Mouse (Mus musculus): ENCODE measurements around the gene Gnb5.
"Not testable (repeated sequence)": the region's sequence is repeated elsewhere in the genome, so short reads cannot be mapped to it uniquely, and the experiment has no call there.

Gene Gnb5

GRCm38 (mm10) chr9:75361699-75362098 lies 55.6 kb downstream of the Gnb5 start:
- peak; percentile 17 for DNase-seq (ENCODE audit: low spot score)

- no peak for DNase-seq (ENCODE audit: low spot score)
These were observed 56.1 kb downstream of the Gnb5 start for GRCm38 (mm10) chr9:75362201-75362600.

DNA sequence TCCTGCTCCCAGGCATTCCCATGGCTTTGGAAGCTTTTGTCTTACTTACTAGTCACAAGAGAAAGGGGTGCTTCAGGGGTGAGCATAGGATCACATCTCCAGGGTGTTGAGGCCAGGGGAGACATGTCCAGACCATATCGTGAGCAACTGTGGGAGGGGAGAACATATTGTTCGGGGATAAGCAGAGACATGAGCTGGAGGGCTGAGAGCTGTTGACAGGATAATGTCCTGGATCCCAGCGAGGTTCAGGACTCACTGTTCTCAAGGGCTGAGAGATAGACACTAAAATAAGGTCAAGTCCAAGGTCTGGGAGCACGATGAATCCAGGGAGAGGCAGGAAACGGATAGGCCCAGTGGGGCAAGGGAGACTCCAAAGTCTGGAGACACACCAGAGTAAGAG lies 56.9 kb downstream of the Gnb5 start:
- peak; percentile 48 for DNase-seq (ENCODE audit: low spot score)

GRCm38 (mm10) chr9:75363702-75364101 lies 57.6 kb downstream of the Gnb5 start:
- not testable (repeated sequence) for DNase-seq (ENCODE audit: low spot score)

DNA sequence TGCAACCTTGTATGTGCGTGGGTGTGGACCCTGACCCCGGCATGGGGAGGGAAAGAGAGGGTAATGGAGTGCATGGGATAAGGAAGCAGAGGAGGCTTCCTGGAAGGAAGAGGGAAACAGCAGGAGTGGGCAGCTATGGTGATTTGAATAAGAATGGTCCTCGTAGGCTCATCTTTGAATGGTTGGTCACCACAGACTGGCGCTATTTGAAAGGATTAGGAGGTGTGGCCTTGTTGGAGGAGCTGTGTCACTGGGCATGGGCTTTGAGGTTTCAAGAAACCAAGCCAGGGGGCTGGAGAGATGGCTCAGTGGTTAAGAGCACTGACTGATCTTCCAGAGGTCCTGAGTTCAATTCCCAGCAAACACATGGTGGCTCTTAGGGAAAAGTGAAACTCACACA lies 59.1 kb downstream of the Gnb5 start:
- DNase-seq (ENCODE audit: low spot score): no peak

- no peak for DNase-seq (ENCODE audit: low spot score)
These were observed 60.1 kb downstream of the Gnb5 start for GRCm38 (mm10) chr9:75366191-75366590.

DNA sequence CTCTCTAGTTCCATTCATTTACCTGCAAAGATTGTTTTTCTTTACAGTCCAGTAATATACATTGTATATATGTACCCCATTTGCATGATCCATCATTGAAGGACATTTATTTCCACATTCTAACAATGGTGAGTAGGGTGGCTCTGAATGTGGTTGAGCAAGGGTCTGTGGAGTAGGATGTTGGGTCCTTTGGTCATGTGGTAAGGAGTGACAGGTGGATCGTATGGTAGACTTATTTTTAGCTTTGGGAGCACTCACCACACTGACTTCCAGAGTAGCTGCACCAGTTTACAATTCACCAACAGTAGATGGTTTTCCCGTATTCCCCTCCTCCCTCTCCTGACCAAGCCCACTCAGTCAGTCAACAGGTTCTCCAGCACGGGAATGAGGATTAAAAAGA lies 62.7 kb downstream of the Gnb5 start:
- DNase-seq (ENCODE audit: low spot score): no peak

GRCm38 (mm10) chr9:75375606-75376005 lies 69.5 kb downstream of the Gnb5 start:
- no peak for DNase-seq (ENCODE audit: low spot score)

- DNase-seq (ENCODE audit: low spot score): no peak
These were observed 70.3 kb downstream of the Gnb5 start for GRCm38 (mm10) chr9:75376428-75376827.

DNA sequence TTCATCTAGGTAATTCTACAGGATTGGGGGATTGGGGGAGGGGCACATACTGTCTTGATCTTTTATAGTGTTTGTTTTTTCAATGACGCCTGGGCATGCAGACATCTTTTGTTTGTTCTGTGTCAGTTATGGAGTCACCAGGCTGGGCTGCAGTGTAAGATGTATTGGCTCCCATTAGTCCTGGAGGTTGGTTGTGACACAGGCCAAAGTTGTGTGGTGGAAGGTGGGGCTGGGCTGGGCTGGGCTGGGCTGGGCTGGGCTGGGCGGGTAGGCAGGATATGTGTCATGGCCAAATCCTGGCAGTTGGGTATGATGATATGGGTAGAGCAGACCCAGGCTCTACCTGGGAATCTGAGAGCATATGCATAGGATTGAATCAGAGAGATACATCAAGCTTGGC lies 72.7 kb downstream of the Gnb5 start:
- DNase-seq (ENCODE audit: low spot score): no peak

DNA sequence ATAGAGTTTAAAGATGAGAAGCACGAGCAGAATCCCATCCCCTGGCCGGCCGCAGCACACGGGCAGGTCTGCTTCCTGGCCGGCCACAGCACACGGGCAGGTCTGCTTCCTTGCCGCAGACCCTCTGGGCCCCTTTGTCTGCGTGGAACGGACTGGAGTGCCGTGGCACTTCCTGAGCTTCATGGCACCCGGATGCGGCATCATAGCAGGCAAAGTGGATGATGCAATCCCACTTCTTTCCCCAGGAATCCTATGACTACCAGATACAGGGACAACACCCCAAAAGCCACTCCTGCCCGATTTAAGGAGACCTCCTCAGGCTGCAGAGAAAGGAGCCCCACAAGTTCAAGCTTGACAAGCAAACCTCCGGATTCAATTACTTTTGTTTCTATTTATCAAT lies 76.7 kb downstream of the Gnb5 start:
- no peak for DNase-seq (ENCODE audit: low spot score)

DNA sequence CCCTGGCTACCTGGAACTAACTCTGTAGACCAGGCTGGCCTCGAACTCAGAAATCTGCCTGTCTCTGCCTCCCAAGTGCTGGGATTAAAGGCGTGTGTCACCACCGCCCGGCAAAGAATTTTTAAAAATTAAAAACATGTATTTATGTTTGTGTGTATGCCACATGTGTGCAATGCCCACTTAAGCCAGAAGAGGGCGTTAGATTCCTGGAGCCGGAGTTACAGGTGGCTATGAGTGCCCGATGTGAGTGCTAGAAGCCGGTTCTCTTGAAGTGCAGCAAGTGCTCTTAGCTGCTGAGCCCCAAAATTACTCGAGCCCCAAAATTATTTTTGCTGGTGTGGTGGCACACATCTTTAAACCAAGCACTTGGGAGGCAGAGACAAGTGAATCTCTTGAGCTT lies 77.7 kb downstream of the Gnb5 start:
- no peak for DNase-seq (ENCODE audit: low spot score)

GRCm38 (mm10) chr9:75384337-75384962 lies 78.4 kb downstream of the Gnb5 start:
- DNase-seq (ENCODE audit: low spot score): no peak

DNA sequence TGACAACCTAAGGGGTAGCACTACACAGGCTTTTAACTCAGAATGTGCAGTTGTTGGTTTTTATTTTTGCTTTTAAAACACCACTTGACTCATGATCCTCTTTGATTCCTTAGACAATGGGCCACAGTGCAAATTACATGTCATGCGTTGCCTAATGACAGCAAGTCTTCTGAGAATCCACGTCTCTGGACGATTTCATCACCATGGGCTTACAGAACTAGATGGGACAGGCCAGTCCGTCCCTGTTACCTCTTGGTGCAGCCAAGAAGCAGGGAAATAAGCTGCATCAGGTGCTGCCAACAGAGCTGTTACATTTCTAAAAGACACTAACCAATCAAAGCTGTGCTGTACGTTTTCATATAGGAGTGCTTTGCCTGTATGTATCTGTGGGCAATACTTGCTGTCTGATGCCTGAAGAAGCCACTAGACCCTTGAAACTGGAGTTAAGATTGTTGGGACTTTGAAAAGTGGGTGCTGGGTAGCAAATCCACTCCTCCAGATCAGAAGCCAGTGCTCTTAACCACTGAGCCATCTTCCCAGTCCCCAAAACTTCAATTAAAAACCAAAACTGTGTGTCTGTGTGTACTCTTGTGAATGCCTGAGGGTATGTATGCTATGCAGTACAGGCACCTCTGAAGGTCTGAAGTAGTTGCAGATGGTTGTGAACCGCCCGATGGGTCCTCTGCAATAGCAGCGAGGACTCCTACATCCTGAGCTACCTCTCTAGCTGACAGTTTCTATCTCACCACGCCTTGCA lies 79.3 kb downstream of the Gnb5 start:
- DNase-seq (ENCODE audit: low spot score): no peak

DNA sequence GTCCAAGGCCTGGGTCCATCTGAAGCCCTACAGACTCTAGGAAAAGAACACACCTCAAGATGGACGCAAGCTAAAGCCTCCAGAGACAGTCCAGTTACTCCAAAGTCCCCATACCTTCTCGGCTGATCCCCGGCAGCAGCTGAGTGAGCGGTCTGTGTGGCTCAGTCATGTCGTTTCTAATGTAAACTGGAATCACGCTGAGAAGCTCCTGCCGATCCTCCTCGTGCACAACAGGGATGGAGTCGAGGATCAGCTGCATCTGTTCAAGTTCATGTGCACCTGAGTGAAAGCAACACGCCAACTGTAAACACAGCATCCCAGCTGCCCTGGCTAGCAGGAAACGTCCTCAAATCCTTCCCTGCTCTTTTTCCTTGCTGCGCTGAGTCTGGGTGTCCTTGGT lies 87.2 kb downstream of the Gnb5 start:
- DNase-seq (ENCODE audit: low spot score): no peak
